Mouse (Mus musculus) mammary gland, adult 2 months (tissue): ENCODE data around the gene Prdm16. TPM values are rescaled to one million over a fixed set of nuclear protein-coding genes. Genes with fewer than 3 reads are reported as not detected.

ENCODE experiments used
- polyA plus RNA-seq: library from polyadenylated mRNA; depleted of rRNA; stranded (reverse); fragments of >200 nt; gene quantifications from 2 replicates; pipeline ENCODE4 v1.2.3, GENCODE M21; 2012; ENCODE audit warnings: low replicate concordance; rRNA removed

Prdm16 gene
- 6.4 and 7.5 TPM in 2 replicates for polyA plus RNA-seq

GRCm38 (mm10) chr4:154636721-154637311 lies at the start of gene Prdm16:
Gene Prdm16, minus strand, starts transcription at chr4:154636873.

GRCm38 (mm10) chr4:154667767-154668166 lies 31.1 kb upstream of the Prdm16 start, which contains the start of gene Actrt2:
Gene Actrt2, minus strand, starts transcription at chr4:154667867.

GRCm38 (mm10) chr4:154335761-154336160 lies 300.9 kb downstream of the Prdm16 start, which contains the start of gene B230104I21Rik:
Gene B230104I21Rik, plus strand, starts transcription at chr4:154336127.

GRCm38 (mm10) chr4:154301466-154301881 lies 335.2 kb downstream of the Prdm16 start, which contains the start of gene Arhgef16:
Gene Arhgef16, minus strand, starts transcription at chr4:154301676.

Other genes with a start within 250 kb of the Prdm16 start
- gene Actrt2, start 31.0 kb upstream of the Prdm16 start, polyA plus RNA-seq = not detected in 2 replicates
- 0.10 and 0.19 TPM in 2 replicates for gene Ttc34, start 200.6 kb upstream of the Prdm16 start, polyA plus RNA-seq
- gene Mmel1, start 232.7 kb upstream of the Prdm16 start, polyA plus RNA-seq = 0.03 and 0.16 TPM in 2 replicates